Mouse (Mus musculus) heart, postnatal 0 days (tissue): ENCODE data around the gene Dad1.

Source experiments
- CTCF ChIP-seq: IDR thresholded peaks from 2 replicates; pipeline ENCODE4 v1.5.1; 2016; ENCODE audit warnings: antibody characterized with exemption, control low read depth, low read depth
- EP300 ChIP-seq: IDR thresholded peaks from 2 replicates; pipeline ENCODE4 v1.6.1; 2016; ENCODE audit warnings: antibody characterized with exemption, low read depth

DNA sequence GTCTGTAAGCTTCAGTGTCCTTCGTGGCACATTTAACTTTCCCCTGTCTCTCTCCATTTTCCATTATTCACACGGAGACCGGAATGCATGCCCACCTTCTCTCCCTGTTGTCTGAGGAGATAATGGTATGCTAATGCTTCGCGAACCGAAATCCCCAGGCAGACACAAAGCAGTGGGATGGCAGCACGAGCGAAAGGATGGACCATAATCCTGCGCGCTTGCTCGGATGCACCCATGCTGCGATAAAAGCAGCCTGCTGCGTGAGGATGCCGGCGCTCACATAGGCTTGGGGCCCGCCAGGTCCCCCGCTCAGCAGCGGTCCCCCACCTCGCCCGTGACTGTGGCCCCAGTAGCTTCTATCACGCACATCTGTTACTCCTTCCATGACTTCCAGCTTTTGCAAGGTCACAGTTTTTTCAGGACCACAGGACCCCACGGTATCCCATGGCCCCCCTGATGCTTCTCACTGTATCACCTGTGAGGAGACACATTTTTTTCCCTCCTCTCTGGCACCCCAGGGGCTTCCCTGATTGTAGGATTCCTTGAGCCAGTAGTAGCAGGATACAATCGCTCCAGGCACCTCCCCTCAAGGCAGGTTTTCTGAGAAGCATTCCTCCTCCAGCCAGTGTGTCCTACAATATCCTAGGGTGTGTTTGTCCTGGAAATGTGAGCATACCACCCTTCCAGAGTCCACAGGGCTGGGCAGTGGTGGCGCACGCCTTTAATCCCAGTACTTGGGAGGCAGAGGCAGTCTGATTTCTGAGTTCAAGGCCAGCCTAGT is 24.8 kb downstream of the Dad1 start:
- TF ChIP-seq CTCF = no peak
- TF ChIP-seq EP300 = no peak
